Mouse (Mus musculus) liver (tissue): Measurements from ENCODE around the gene Larp4.
A peak's percentile ranks its signal among the peaks of the same experiment; 100 is the strongest.
"Not testable (repeated sequence)": the region's sequence is repeated elsewhere in the genome, so short reads cannot be mapped to it uniquely, and the experiment has no call there.

Experiments
- DNase-seq: peaks from one replicate; pipeline ENCODE4 v3.0.0-alpha.2; 2020; ENCODE audit warnings: mixed read lengths

Larp4 gene

DNA sequence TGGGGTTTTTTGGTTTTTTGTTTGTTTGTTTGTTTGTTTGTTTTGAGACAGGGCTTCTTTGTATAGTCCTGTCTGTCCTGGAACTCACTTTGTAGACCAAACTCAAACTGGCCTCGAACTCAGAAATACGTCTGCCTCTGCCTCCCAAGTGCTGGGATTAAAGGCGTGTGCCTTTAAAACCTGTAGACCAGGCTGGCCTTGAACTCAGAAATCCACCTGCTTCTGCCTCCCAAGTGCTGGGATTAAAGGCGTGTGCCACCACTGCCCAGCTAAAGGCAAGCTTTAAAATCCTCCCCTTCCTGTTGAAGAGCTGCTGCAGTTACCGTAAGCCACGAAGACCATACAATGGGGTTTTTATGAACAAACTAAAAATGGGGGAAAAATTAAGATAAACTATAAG, at the start of gene Larp4:
Gene Larp4, plus strand, starts transcription at position 301 of the 400 bp plus-strand sequence.
- DNase-seq: not testable (repeated sequence)

- DNase-seq: no peak
These were observed 38.6 kb upstream of the Larp4 start for GRCm38 (mm10) chr15:99931231-99931630.

DNA sequence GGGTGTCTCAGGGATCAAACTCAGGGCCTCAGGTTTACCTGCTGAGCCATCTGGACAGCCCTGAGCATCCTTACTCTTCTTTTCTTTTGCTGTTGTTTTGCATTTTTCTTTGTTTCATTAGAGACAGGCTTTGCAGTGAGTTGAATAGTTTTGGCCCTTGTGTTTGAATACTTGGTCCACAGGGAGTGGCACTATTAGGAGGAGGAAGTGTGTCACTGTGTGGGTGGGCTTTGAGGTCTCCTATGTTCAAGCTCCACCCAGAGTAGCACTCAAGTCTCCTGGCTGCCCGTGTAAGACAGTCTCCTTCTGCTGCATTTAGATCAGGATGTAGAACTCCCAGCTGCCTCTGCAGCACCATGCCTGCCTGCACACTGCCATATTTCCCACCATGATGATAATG, 35.4 kb upstream of the Larp4 start:
- DNase-seq: no peak

GRCm38 (mm10) chr15:99936659-99937058, 33.2 kb upstream of the Larp4 start:
- DNase-seq: no peak

DNA sequence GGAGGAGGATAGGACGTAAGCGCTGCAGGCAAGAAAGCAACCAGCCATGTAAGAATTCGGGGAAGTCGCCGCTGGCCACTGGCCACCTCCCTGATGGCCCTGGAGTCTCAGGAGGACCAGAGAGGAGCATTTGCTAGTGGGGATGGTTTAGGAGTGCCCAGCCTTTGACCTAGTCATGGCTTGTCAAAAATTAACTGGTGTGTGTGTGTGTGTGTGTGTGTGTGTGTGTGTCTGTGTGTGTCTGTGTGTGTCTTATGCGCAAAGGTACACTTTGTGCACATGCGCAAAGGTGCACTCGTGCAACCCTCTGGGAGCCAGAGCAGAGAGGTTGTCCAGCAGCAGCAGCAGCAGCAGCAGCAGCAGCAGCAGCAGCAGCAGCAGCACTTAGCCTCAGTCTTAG, 32.0 kb upstream of the Larp4 start:
- DNase-seq: no peak

DNA sequence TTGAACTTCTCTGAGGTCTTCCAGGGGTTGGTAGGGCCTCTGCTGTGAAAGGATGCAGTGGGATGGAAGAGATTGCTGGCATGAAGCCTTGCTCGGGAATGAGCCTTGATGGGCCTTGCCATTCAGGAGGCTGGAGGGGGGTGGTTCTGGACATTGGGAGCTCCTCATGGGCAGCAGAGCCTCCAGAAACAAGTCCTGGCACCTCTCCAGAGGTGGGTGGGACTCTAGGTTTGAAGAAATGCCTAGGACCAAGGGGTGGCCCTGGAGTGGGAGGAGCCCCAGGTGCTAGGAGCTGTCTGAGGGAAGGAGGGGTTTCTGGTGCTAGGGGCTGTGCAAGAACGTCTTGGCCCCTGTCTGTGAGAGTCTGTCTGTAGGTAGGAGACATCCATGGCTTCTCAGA, 29.4 kb upstream of the Larp4 start:
- DNase-seq: no peak

GRCm38 (mm10) chr15:99940970-99941630, 28.8 kb upstream of the Larp4 start:
- DNase-seq: no peak

DNA sequence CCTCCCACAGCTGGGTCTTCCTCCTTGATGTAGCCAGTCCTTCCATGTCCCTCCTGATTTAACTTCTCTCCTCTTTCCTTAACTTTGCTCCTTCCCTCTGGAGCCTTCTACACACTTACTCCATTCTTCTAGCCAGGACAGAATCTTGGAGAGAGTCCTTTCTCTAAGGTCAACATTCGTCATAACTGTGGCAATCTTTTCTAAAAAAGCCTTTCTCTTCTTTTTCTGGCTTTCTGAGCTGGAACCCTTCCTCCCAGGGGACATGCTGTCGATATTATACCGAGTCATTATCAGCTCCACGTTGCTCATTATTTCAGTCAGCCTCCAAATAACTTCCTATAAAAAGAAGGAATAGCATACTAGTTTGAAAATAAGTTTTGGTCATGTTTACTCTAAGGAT, 14.5 kb upstream of the Larp4 start:
- no peak for DNase-seq

GRCm38 (mm10) chr15:99965103-99965775, 4.6 kb upstream of the Larp4 start:
- DNase-seq: no peak

- DNase-seq: no peak
These were observed 2.9 kb upstream of the Larp4 start, which contains the start of gene Fam186a for GRCm38 (mm10) chr15:99966961-99967360. TSS of gene Fam186a (minus strand) at chr15:99967061.

GRCm38 (mm10) chr15:99970606-99971005, 741 bp downstream of the Larp4 start:
- no peak for DNase-seq

DNA sequence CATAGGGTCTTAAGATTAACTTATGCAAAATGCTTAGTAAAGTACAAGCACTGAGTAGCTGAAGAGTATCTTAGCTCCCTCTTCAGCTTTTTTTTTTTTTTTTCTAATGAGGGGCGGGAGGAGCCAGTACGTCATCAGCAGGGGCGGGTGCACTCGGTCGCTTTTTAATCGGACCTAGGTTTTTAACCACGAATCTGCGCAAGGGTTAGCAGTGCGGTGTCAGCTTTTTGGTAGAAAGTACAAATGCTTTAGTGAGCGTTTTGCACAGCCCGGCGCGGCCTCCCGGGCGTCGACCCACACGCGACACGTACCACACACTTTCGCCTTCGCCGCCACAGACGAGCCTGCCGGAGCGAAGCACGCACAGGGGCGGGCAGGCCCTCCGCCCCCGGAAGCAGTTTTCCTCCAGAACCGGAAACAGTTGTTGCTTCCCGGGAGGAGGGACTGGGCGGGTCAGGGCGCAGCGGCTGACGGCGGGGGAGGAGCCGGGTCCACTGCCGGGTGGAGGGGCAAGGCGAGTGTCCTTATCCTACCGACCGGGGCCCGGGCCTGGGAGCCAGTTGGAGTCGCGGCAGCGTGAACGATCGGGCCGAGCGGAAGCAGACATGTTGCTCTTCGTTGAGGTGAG, 2.6 kb downstream of the Larp4 start:
- DNase-seq: peak; percentile 97

GRCm38 (mm10) chr15:99972989-99973911, 3.4 kb downstream of the Larp4 start:
- DNase-seq: peak; percentile 87

- no peak for DNase-seq
These were observed 4.8 kb downstream of the Larp4 start for GRCm38 (mm10) chr15:99974476-99975220.

- DNase-seq: not testable (repeated sequence)
These were observed 6.3 kb downstream of the Larp4 start for GRCm38 (mm10) chr15:99976121-99976520.

- DNase-seq: no peak
These were observed 9.4 kb downstream of the Larp4 start for GRCm38 (mm10) chr15:99979266-99979665.

DNA sequence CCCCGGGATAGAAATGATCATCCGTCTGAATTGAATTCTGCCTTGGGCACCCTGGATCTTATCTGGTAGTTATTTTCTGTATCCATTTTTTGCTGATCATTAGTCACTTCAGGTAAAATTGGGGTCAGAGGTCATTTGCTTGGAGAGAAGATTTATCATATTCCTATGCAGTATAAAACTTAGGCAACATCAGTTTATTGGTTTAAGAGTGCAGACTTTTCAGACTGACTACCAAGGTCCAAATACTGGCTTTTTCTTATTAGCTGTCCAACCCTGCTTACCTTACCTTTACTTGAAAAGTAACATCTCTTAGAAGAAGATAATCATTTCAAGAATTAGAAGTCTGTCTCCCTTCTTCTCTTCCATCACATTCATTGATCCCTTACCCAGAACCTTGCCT, 9.8 kb downstream of the Larp4 start:
- DNase-seq: no peak

DNA sequence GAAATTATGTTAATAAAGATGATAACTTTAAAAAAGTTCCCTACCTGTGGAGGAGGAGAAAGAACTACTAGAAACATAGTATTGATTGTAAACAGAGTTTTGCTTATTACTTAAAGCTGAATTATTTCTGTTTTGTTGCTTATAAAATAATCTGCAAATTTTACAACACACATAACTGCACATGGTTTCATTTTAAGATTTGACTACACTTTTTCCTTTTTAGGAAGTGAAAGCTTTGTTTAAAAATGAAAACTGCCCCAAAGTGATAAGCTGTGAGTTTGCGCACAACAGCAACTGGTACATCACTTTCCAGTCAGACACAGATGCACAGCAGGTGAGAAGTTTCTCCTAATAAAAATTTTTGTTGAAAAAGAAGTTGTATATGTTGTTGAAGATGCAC, 23.2 kb downstream of the Larp4 start:
- no peak for DNase-seq

DNA sequence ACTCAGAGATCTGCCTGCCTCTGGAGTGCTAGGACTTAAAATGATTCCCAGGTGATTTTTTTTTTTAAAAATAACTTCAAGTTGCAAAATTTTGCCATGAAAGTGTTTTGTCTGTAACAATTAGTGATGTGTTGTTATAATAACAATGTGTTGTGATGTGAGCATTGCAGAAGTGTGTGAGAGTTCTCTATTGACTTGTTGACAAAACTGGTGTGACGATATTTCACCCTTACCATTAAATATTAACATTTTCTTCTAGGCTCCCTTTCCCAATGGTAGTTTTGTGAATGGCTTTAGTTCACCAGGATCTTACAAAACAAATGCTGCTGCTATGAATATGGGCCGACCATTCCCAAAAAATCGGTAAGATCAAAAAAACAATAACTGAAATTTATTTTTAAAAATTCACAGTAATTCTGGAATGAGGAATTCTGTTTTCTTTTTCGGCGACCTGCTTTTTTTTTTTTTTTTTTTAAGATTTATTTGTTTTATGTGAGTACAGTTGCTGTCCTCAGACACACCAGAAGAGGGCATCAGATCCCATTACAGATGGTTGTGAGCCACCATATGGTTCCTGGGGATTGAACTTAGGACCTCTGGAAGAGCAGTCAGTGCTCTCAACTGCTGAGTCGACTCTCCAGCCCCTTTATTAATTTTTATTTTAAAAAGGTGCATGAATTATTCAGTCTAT, 27.4 kb downstream of the Larp4 start:
- DNase-seq: no peak

DNA sequence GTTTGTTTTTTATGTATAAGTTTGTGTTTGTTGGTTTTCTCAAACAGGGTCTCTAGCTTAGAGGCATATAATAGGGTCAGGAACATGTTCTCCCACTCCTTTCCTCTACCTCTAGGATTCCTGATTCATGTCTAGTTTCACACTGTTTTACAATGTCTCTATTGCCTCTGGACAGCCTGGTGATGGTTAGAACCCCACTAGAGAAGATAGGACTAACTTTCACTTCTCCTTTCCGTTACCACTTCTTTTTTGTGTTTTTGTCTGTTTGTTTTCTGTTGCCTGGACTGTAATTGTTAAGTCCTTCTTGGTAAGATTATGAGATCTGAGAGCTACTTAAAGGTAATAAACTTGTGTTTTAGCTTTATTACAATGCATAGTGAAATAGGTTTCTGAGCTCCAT, 29.5 kb downstream of the Larp4 start:
- no peak for DNase-seq

DNA sequence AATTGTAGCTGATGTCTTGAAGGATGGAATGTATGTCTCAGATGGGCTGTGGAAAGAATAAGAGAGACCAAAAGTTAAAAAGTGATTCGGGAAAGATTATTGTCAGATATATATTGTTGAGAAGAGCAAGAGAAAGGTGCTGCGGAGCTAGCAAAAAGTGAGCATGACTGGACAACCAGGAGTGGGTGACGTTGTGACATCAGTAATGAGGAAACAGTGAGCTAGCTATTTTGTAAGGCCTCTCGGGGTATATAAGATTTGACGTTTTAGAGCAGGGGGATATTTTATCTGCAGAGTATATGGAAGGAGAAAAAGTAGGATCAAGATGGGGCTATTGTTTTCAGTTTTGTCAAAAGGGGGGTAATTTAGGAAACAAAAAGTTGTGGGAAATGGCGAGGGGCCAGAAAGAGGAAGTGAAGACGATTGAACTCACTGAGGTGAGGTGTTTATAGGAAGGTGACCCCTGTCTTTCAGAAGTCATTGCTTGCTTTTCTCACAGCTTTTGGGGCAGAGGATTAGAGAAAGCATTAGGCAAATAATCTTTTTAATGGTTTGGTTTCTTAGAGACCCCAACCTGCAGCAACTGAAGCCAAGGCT, 34.9 kb downstream of the Larp4 start:
- no peak for DNase-seq
